Mouse (Mus musculus) activated CD4-positive, CD25-positive, alpha-beta regulatory T cell, adult 4 months (primary cell): Measurements from ENCODE around the gene Slx4. TPM values are rescaled to one million over a fixed set of nuclear protein-coding genes. Genes with fewer than 3 reads are reported as not detected.
"Not testable (repeated sequence)": the region's sequence is repeated elsewhere in the genome, so short reads cannot be mapped to it uniquely, and the experiment has no call there.

Experiments
- ATAC-seq: one replicate; pipeline ENCODE4 v1.8.0; 2017
- polyA plus RNA-seq, 2 experiments: library from polyadenylated mRNA; unstranded; fragments of 100-300 nt; shearing (Covaris generic); gene quantifications; one replicate each; pipeline ENCODE4 v1.2.1; 2017

The Slx4 gene
- polyA plus RNA-seq, 2 experiments from 2014 or later = 15.2 to 22.2 TPM

- peak; percentile 46 for ATAC-seq
Measured at GRCm38 (mm10) chr16:3988410-3988809, 15.2 kb downstream of the Slx4 start.

DNA sequence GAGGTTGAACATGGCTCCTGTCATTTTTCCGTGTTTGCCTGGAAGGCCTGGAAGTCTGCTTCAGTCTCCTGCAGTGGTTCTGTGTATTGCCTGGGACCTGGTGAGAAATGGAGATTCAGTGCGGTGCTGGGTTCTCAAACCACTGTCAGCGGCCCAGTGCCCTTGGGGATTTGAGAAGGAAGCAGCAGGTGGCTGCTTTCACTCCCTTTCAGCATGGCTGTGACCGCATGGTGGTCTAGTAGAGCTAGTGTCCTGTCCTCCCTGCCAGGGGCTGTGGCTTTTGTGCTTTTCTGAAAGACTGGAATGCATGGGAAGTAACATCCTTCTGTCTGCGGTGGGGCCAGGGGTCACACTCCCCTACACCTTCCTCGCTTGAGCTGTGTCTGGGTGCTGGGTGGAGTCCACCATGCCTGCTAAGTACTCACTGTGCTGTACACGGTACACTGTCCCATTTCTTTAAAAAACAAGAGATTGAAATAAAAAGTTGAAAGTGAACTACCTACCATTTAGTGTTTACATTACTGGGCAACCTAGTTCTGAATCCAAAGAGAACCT, 20.3 kb downstream of the Slx4 start:
- no peak for ATAC-seq

DNA sequence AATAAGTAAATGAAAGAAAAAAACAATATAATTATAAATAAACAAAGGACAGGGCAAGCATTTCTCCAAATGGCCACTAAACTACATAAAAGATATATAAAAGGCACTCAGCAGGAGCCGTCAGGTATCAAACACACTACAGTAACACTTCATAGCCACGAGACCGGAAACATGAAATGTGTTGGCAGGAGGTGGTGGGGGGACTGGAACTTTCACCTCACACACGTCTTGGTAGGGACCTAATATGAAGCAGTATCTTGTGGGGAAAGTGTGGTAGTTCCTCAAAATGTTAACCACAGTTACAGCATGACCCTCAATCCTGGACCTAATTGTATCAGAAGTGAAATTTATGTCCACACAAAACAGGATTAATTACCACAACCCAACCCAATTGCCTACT, 21.4 kb downstream of the Slx4 start:
- peak; percentile 43 for ATAC-seq

GRCm38 (mm10) chr16:3976712-3977111, 26.9 kb downstream of the Slx4 start:
- no peak for ATAC-seq

GRCm38 (mm10) chr16:3976251-3976671, 27.3 kb downstream of the Slx4 start, which contains the start of gene Nlrc3:
Gene Nlrc3 (minus strand): TSS chr16:3976632.
- ATAC-seq = peak; percentile 96

GRCm38 (mm10) chr16:3975658-3976057, 27.9 kb downstream of the Slx4 start:
- ATAC-seq = no peak

- not testable (repeated sequence) for ATAC-seq
Measured at GRCm38 (mm10) chr16:3974456-3974855, 29.1 kb downstream of the Slx4 start.

- no peak for ATAC-seq
Measured at GRCm38 (mm10) chr16:3965534-3965933, 38.0 kb downstream of the Slx4 start.

- no peak for ATAC-seq
Measured at GRCm38 (mm10) chr16:3964990-3965389, 38.6 kb downstream of the Slx4 start.

- no peak for ATAC-seq
Measured at GRCm38 (mm10) chr16:3959261-3959660, 44.3 kb downstream of the Slx4 start.

- no peak for ATAC-seq
Measured at GRCm38 (mm10) chr16:3956369-3956768, 47.2 kb downstream of the Slx4 start.

DNA sequence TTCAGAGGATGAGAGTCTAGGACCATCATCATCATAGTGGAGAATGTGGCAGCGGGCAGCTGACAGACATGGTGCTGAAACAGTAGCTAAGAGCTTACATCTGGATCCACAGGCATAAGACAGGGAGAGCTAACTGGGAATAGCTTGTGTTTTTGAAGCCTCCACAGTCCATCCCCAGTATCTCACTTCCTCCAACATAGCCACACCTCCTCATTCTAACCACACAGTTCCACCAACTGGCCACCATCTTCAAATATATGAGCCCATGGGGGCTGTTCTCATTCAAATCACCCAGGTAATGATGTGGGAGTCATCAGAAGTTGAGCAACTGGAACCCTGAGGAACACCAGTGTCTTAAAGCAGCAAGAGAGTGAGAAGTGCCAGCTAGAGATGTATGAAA, 52.4 kb downstream of the Slx4 start:
- ATAC-seq = no peak

DNA sequence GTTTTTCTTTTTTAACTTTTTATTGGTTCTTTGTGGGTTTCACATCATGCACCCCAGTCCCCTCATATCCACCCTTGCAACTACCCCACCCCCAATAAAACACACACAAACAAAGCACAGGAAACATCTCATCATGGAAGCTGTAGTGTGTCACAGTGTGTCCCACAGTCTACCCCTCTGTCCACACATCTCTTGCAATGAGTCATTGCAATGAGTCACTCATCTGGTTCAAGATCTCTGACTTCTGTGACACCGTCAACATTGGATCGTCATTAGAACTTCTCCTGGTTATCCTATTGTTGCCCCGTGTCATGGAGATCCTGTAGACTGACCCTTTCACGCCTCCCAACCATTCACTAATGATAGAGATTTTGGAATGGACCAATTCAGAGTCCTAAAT, 68.9 kb downstream of the Slx4 start:
- ATAC-seq = no peak

- ATAC-seq = no peak
Measured at GRCm38 (mm10) chr16:3934091-3934490, 69.5 kb downstream of the Slx4 start.

DNA sequence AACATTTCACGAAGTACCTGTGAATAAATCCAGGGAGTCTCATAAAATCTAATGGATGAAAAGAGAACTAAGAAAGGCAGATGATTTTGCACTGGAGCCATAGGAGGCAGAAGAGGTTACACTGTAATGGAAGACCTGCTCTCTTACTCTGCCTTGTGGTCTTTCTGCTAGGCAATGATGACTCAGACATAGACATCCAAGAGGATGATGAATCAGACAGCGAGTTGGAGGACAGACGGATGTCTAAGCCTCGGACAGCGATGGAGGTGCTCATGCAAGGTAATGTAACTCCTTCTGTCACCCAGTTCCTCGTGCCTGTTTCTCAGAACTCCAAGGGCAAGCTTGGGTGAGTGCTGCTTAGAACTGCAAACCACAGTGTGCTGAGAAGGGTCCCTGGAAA, 70.0 kb downstream of the Slx4 start:
- ATAC-seq = peak; percentile 11

GRCm38 (mm10) chr16:3929151-3929550, 74.4 kb downstream of the Slx4 start:
- ATAC-seq = no peak

Other genes starting within 250 kb of the Slx4 start
- gene Olfr15, start 172.9 kb downstream of the Slx4 start, polyA plus RNA-seq = not detected
- gene Zfp174, start 156.5 kb downstream of the Slx4 start, polyA plus RNA-seq = under 1 TPM; 0.75 to 0.86 TPM
- gene Naa60, start 131.4 kb downstream of the Slx4 start, polyA plus RNA-seq = 100 to 1,000 TPM; 112 to 123 TPM
- gene Zfp597, start 119.2 kb downstream of the Slx4 start, polyA plus RNA-seq = 10 to 100 TPM; 10.1 to 13.0 TPM
- gene Gm20695, start 119.1 kb downstream of the Slx4 start, polyA plus RNA-seq = under 1 TPM in 1 of 2 experiments, not detected in 1; 0.86 TPM
- 1 to 10 TPM; 6.1 to 9.6 TPM for gene 1700037C18Rik, start 95.1 kb downstream of the Slx4 start, polyA plus RNA-seq
- 10 to 100 TPM; 35.1 to 43.5 TPM for gene Cluap1, start 95.0 kb downstream of the Slx4 start, polyA plus RNA-seq
- gene Nlrc3, start 27.1 kb downstream of the Slx4 start, polyA plus RNA-seq = 10 to 100 TPM; 60.0 to 64.2 TPM
- gene Dnase1, start 33.2 kb upstream of the Slx4 start, polyA plus RNA-seq = 1 to 10 TPM; 3.4 to 4.5 TPM
- 10 to 100 TPM; 59.4 to 74.5 TPM for gene Trap1, start 74.1 kb upstream of the Slx4 start, polyA plus RNA-seq
- 10 to 100 TPM; 60.0 to 61.2 TPM for gene Crebbp, start 210.2 kb upstream of the Slx4 start, polyA plus RNA-seq